Mouse (Mus musculus) MEL (cell line): ENCODE measurements around the gene Cmas.

ENCODE experiments used
- CHD1 ChIP-seq: IDR thresholded peaks from 2 replicates; pipeline ENCODE4 v1.6.1; 2012; ENCODE audit warnings: low read depth, mild to moderate bottlenecking, inconsistent platforms, low read length, improper control_type of control experiment
- CHD2 ChIP-seq: IDR thresholded peaks from 2 replicates; pipeline ENCODE4 v1.6.1; 2011; ENCODE audit warnings: low read length, improper control_type of control experiment
- CTCF ChIP-seq, 3 experiments: IDR thresholded peaks in 2 of 3; conservative IDR thresholded peaks in 1 of 3; 2 replicates each; pipeline ENCODE4 v1.5.1; 2011 to 2012; ENCODE audit warnings: low read length in 3 of 3, low read depth in 2 of 3, mild to moderate bottlenecking in 2 of 3, improper control_type of control experiment in 1 of 3, inconsistent platforms in 1 of 3, mixed read lengths in 1 of 3, moderate library complexity in 1 of 3; ENCODE audit not compliant: control insufficient read depth in 1 of 3, insufficient read depth in 1 of 3, poor library complexity in 1 of 3, severe bottlenecking in 1 of 3
- EP300 ChIP-seq, 2 experiments: IDR thresholded peaks; 2 replicates each; pipeline ENCODE4 v1.6.1; 2011; ENCODE audit warnings: improper control_type of control experiment in 2 of 2, low read length in 2 of 2, low read depth in 1 of 2, mild to moderate bottlenecking in 1 of 2
- MAFK ChIP-seq: IDR thresholded peaks from 2 replicates; pipeline ENCODE4 v1.6.1; 2011; ENCODE audit warnings: low read depth, mild to moderate bottlenecking, low read length, improper control_type of control experiment, borderline replicate concordance
- MEF2A ChIP-seq: IDR thresholded peaks from 2 replicates; pipeline ENCODE4 v1.6.1; 2014; ENCODE audit warnings: low read depth, mild to moderate bottlenecking, inconsistent platforms, low read length, improper control_type of control experiment; ENCODE audit not compliant: poor library complexity, insufficient replicate concordance, severe bottlenecking; ENCODE audit errors: extremely low read depth
- MYC ChIP-seq: IDR thresholded peaks from 2 replicates; pipeline ENCODE4 v1.6.1; 2011; ENCODE audit warnings: low read depth, mild to moderate bottlenecking, low read length, improper control_type of control experiment, moderate library complexity
- POLR2A ChIP-seq, 2 experiments: IDR thresholded peaks; 2 replicates each; pipeline ENCODE4 v1.6.1; 2011 to 2012; ENCODE audit warnings: low read length in 2 of 2, mild to moderate bottlenecking in 2 of 2, control low read depth in 1 of 2, improper control_type of control experiment in 1 of 2, low read depth in 1 of 2, moderate library complexity in 1 of 2; ENCODE audit not compliant: control insufficient read depth in 1 of 2, insufficient read depth in 1 of 2, poor library complexity in 1 of 2
- POLR2AphosphoS2 ChIP-seq: IDR thresholded peaks from 2 replicates; pipeline ENCODE4 v1.6.1; 2011; ENCODE audit warnings: low read length, improper control_type of control experiment
- ZC3H11A ChIP-seq: IDR thresholded peaks from 2 replicates; pipeline ENCODE4 v1.6.1; 2012; ENCODE audit warnings: low read depth, mild to moderate bottlenecking, inconsistent platforms, low read length, improper control_type of control experiment

DNA sequence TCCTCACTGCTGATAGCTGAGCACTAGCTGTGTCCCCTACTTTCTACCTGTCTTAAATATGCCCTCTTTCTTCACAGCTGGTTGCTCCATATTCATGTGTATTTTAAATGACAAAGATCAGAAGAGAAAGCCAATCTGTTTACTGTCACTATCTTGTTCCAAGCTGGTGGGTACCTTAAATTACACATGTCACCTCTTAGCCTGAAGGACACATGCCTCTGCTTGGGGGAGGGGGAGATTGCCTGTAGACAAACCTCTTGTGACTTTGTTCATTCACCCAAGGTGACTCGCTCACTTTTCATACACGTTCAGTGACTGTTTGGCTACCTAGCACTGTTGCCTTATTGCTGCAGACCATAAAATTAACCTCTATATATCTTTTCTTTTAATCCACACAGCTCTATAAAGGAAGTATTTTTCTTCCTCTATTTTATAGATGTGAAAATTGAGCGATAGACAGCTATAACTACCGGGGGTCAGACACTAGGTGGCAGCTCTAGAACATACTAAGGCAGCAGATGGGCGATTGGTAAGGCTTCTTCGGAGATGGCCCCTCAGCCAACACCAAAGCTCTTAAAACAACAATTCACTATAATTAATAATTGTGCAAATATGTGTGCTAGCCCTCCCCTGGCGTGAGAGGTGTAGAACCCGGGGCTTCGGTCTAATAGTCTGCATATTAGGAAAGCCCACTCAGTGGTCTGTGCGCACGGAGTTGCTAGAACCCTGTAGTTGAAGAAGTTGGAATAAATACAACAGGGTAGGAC, 22.7 kb downstream of the Cmas start:
- TF ChIP-seq EP300 (IDR thresholded peaks at IDR 0.05; ENCODE audit: low read depth in 1 of 2, low read length in 2 of 2) = no peak
- TF ChIP-seq MYC = no peak
- no peak for TF ChIP-seq MAFK
- TF ChIP-seq POLR2A (IDR thresholded peaks at IDR 0.05; ENCODE audit: control insufficient read depth in 1 of 2, insufficient read depth in 1 of 2, low read depth in 1 of 2, low read length in 2 of 2, poor library complexity in 1 of 2) = no peak
- peak; percentile 27 to 82 (median 58) for TF ChIP-seq CTCF (IDR thresholded peaks at IDR 0.05 in 2 of 3, conservative IDR thresholded peaks at IDR 0.05 in 1 of 3; ENCODE audit: control insufficient read depth in 1 of 3, insufficient read depth in 1 of 3, low read depth in 2 of 3, low read length in 3 of 3, poor library complexity in 1 of 3, severe bottlenecking in 1 of 3)
- TF ChIP-seq MEF2A = no peak
- no peak for TF ChIP-seq POLR2AphosphoS2
- TF ChIP-seq ZC3H11A = peak; percentile 58
- no peak for TF ChIP-seq CHD2
- no peak for TF ChIP-seq CHD1
